Mouse (Mus musculus) effector memory CD4-positive, alpha-beta T cell, adult 7 months (primary cell): ENCODE measurements around the gene Nr3c2. TPM values are rescaled to one million over a fixed set of nuclear protein-coding genes. Genes with fewer than 3 reads are reported as not detected.

ENCODE experiments used
- polyA plus RNA-seq: library from polyadenylated mRNA; unstranded; fragments of 100-300 nt; shearing (Covaris generic); gene quantifications from one replicate; pipeline ENCODE4 v1.2.1, GENCODE M21; 2017

Gene Nr3c2
- 11.1 TPM for polyA plus RNA-seq

GRCm38 (mm10) chr8:76899411-76900154, at the start of gene Nr3c2:
Gene Nr3c2, plus strand, starts transcription at chr8:76899442.

